Mouse (Mus musculus): ENCODE measurements around the gene Adgre4. TPM values are rescaled to one million over a fixed set of nuclear protein-coding genes. Genes with fewer than 3 reads are reported as not detected.

Gene Adgre4
- total RNA-seq, 2 experiments from 2014 or later = 0.08 to 0.17 TPM

Other genes starting within 250 kb of the Adgre4 start
- not detected for gene Vmn2r118, start 124.8 kb upstream of the Adgre4 start, total RNA-seq (2021)
- gene Pot1b, start 37.4 kb upstream of the Adgre4 start, total RNA-seq (2021) = 1 to 10 TPM; 1.3 to 1.4 TPM
- gene Zfp119a, start 128.9 kb downstream of the Adgre4 start, total RNA-seq (2021) = 1 to 10 TPM; 3.8 to 4.3 TPM
- 1 to 10 TPM; 2.1 to 2.7 TPM for gene Zfp959, start 142.1 kb downstream of the Adgre4 start, total RNA-seq (2021)
- gene Zfp119b, start 199.5 kb downstream of the Adgre4 start, total RNA-seq (2021) = 1 to 10 TPM; 2.6 to 2.7 TPM
- gene Ebi3, start 202.7 kb downstream of the Adgre4 start, total RNA-seq (2021) = not detected
- gene Yju2, start 209.1 kb downstream of the Adgre4 start, total RNA-seq (2021) = 1 to 10 TPM; 7.8 to 8.8 TPM
- not detected for gene Shd, start 220.5 kb downstream of the Adgre4 start, total RNA-seq (2021)
- gene Fsd1, start 236.5 kb downstream of the Adgre4 start, total RNA-seq (2021) = not detected

Measured in gastrocnemius, postnatal 36 days (tissue).